Mouse (Mus musculus): ENCODE measurements around the gene Gm49510. TPM values are rescaled to one million over a fixed set of nuclear protein-coding genes. Genes with fewer than 3 reads are reported as not detected.
A peak's percentile ranks its signal among the peaks of the same experiment; 100 is the strongest.

The Gm49510 gene
- polyA plus RNA-seq, 1 experiment from 2014 or later = 0.10 TPM

GRCm38 (mm10) chr15:78859311-78859710 lies 40.2 kb upstream of the Gm49510 start:
- no peak overlapping the region for H3K4me2 ChIP-seq (replicated peaks; ENCODE audit: low read depth, low read length)
- no peak for TF ChIP-seq EP300 (IDR thresholded peaks at IDR 0.05)
- peak; percentile 14; the same call in 1 of the 2 replicates for TF ChIP-seq CTCF (IDR thresholded peaks at IDR 0.05)
- H3K4me3 ChIP-seq (ENCODE audit: low read depth, low read length) = no peak overlapping the region
- H3K27ac ChIP-seq (ENCODE audit: low read length) = no peak overlapping the region
- ATAC-seq = no peak
- 61% methylated on average over 4 of the region's 4 CpGs for WGBS
- no peak overlapping the region for H3K9ac ChIP-seq (replicated peaks; ENCODE audit: low read depth)
- no peaks in the 10 kb centered on the region for H3K27me3 ChIP-seq (replicated peaks; ENCODE audit: insufficient read depth, low read length)
- no peaks in the 10 kb centered on the region for H3K36me3 ChIP-seq (ENCODE audit: insufficient read depth, low read length)
- no peaks in the 10 kb centered on the region for H3K9me3 ChIP-seq (ENCODE audit: low read length)
- H3K4me1 ChIP-seq (ENCODE audit: insufficient read depth, low read depth, low read length) = no peaks in the 10 kb centered on the region
- no peak for DNase-seq (ENCODE audit: low spot score)

DNA sequence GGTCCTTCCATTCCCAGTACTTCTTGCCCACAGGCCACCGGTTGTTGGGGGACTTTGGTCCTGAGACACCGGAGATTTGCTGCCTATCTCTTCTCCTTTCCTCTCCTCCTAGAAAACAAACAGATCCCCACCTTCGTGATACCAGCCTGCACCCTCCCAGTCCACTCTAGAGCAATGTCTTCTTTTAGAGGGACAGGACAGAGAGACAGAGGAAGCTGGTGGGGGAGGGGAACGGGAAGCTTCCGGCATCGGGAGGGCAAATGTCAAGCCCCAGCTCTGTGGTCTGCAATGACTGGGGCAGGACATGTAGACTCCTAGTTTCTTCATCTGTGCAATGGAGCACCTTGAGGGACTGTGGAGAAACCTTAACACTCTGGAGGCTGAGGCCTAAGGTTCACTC lies 39.8 kb upstream of the Gm49510 start:
- Histone ChIP-seq H3K9me3 (ENCODE audit: low read length) (no peaks in the 10 kb centered on the region), H3K9ac (replicated peaks; ENCODE audit: low read depth) (no peak overlapping the region), H3K27me3 (replicated peaks; ENCODE audit: insufficient read depth, low read length) (no peaks in the 10 kb centered on the region), H3K27ac (ENCODE audit: low read length) (no peak overlapping the region), H3K4me3 (ENCODE audit: low read depth, low read length) (no peak overlapping the region), H3K36me3 (ENCODE audit: insufficient read depth, low read length) (no peaks in the 10 kb centered on the region), H3K4me1 (ENCODE audit: insufficient read depth, low read depth, low read length) (no peaks in the 10 kb centered on the region), H3K4me2 (replicated peaks; ENCODE audit: low read depth, low read length) (no peak overlapping the region)
- no peak for DNase-seq (ENCODE audit: low spot score)
- WGBS = 47% methylated on average over 6 of the region's 6 CpGs
- peak; percentile 39; the same call in 1 of the 2 replicates for ATAC-seq
- TF ChIP-seq CTCF (IDR thresholded peaks at IDR 0.05) = no peak
- no peak for TF ChIP-seq EP300 (IDR thresholded peaks at IDR 0.05)

DNA sequence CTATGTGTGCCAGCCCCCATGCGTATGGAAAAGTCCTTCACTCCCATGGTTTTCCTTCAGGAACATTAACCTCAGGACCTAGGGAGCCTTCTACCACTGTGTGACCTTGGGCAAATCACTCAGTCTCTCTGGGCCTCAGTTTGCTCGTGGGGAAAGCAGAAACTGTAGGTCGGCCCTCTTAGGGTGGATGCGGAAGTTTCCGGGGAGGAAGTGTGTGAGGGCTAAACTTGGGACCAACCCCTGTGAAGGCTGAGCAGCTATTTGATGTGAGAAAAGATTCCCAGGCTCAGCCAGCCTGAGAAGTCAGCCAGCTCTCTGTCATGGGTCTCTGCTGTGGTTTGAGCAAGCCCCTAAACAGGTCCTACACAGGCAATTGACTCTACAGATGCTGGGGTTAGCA lies 37.2 kb upstream of the Gm49510 start:
- Histone ChIP-seq H3K9me3 (ENCODE audit: low read length) (no peaks in the 10 kb centered on the region), H3K27ac (ENCODE audit: low read length) (no peak overlapping the region), H3K27me3 (replicated peaks; ENCODE audit: insufficient read depth, low read length) (no peaks in the 10 kb centered on the region), H3K4me3 (ENCODE audit: low read depth, low read length) (no peak overlapping the region), H3K9ac (replicated peaks; ENCODE audit: low read depth) (no peak overlapping the region), H3K36me3 (ENCODE audit: insufficient read depth, low read length) (no peaks in the 10 kb centered on the region), H3K4me2 (replicated peaks; ENCODE audit: low read depth, low read length) (no peak overlapping the region), H3K4me1 (ENCODE audit: insufficient read depth, low read depth, low read length) (no peaks in the 10 kb centered on the region)
- DNase-seq (ENCODE audit: low spot score) (no peak), ATAC-seq (no peak)
- no peak for TF ChIP-seq EP300 (IDR thresholded peaks at IDR 0.05)
- TF ChIP-seq CTCF (IDR thresholded peaks at IDR 0.05) = no peak
- WGBS = 85% methylated on average over 5 of the region's 5 CpGs

DNA sequence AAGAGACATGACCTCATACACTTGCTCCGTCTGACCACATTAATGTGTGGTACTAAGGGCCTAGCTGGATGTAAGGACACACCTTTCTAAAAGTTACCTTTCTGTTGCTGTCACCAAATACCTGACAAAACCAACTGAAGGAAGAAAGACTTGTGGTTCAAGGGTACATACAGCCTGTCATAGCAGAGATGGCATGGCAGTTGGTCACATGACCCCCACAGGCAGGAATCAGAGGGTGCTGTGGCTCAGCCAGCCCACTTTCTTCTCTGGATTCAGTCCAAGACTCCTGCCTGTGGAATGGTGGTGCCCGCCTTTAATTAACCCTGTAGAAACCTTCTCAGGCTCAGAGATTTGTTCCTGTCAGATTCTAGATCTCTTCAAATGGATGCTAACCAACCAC lies 36.3 kb upstream of the Gm49510 start:
- no peaks in the 10 kb centered on the region for H3K27me3 ChIP-seq (replicated peaks; ENCODE audit: insufficient read depth, low read length)
- WGBS = 49% methylated on average over 2 of the region's 2 CpGs
- no peak for DNase-seq (ENCODE audit: low spot score)
- no peak overlapping the region for H3K9ac ChIP-seq (replicated peaks; ENCODE audit: low read depth)
- peak; percentile 18; the same call in 1 of the 2 replicates for ATAC-seq
- no peak overlapping the region for H3K27ac ChIP-seq (ENCODE audit: low read length)
- H3K36me3 ChIP-seq (ENCODE audit: insufficient read depth, low read length) = no peaks in the 10 kb centered on the region
- no peaks in the 10 kb centered on the region for H3K9me3 ChIP-seq (ENCODE audit: low read length)
- TF ChIP-seq EP300 (IDR thresholded peaks at IDR 0.05) (no peak), CTCF (IDR thresholded peaks at IDR 0.05) (no peak)
- H3K4me1 ChIP-seq (ENCODE audit: insufficient read depth, low read depth, low read length) = peaks cover 7% of the 10 kb centered on the region; the same call in 1 of the 2 replicates
- H3K4me3 ChIP-seq (ENCODE audit: low read depth, low read length) = no peak overlapping the region
- H3K4me2 ChIP-seq (replicated peaks; ENCODE audit: low read depth, low read length) = no peak overlapping the region

GRCm38 (mm10) chr15:78863852-78864253 lies 35.6 kb upstream of the Gm49510 start:
- DNase-seq (ENCODE audit: low spot score) (peak; percentile 52), ATAC-seq (no peak)
- 45% methylated on average over 13 of the region's 13 CpGs for WGBS

DNA sequence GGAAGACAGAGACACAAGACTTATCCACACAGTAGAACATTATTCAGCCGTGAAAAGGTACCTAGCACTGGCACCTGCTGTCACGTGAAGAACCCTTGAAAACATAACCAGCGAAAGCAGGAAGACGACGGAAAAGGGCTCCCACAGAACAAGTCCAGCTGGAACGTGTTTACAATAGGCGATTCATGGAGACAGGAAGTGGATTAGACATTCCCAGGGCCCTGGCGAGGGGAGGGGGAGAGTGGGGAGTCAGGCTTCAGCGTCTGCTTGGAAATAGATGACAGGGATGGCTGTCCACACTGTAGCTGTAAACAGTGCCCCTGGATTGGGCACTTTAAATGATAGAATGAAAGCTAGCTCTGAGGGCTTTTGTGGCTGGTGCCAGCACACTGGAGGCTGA lies 31.1 kb upstream of the Gm49510 start:
- DNase-seq (ENCODE audit: low spot score) = peak; percentile 94
- H3K27ac ChIP-seq (ENCODE audit: low read length) = peak overlapping the region; percentile 92
- TF ChIP-seq EP300 (IDR thresholded peaks at IDR 0.05) (peak; percentile 90), CTCF (IDR thresholded peaks at IDR 0.05) (0 out of 2 replicates have a peak, but pooled peaks have one; percentile 2)
- H3K36me3 ChIP-seq (ENCODE audit: insufficient read depth, low read length) = no peaks in the 10 kb centered on the region
- 0 out of 2 replicates have a peak overlapping the region, but pooled peaks have one; percentile 6 for H3K4me2 ChIP-seq (replicated peaks; ENCODE audit: low read depth, low read length)
- H3K4me3 ChIP-seq (ENCODE audit: low read depth, low read length) = no peak overlapping the region
- peaks cover 20% of the 10 kb centered on the region; the same call in 1 of the 2 replicates for H3K4me1 ChIP-seq (ENCODE audit: insufficient read depth, low read depth, low read length)
- WGBS = 5% methylated on average over 9 of the region's 9 CpGs
- no peak overlapping the region for H3K9ac ChIP-seq (replicated peaks; ENCODE audit: low read depth)
- H3K9me3 ChIP-seq (ENCODE audit: low read length) = no peaks in the 10 kb centered on the region
- H3K27me3 ChIP-seq (replicated peaks; ENCODE audit: insufficient read depth, low read length) = no peaks in the 10 kb centered on the region
- ATAC-seq = peak; percentile 88

More at GRCm38 (mm10) chr15:78863852-78864253, 35.6 kb upstream of the Gm49510 start:
- H3K4me3 ChIP-seq (ENCODE audit: low read depth, low read length) = no peak overlapping the region
- H3K9me3 ChIP-seq (ENCODE audit: low read length) = no peaks in the 10 kb centered on the region
- TF ChIP-seq EP300 (IDR thresholded peaks at IDR 0.05) (no peak), CTCF (IDR thresholded peaks at IDR 0.05) (no peak)
- H3K27ac ChIP-seq (ENCODE audit: low read length) = 0 out of 2 replicates have a peak overlapping the region, but pooled peaks have one; percentile 20
- peaks cover 14% of the 10 kb centered on the region; the same call in 1 of the 2 replicates for H3K4me1 ChIP-seq (ENCODE audit: insufficient read depth, low read depth, low read length)
- no peak overlapping the region for H3K4me2 ChIP-seq (replicated peaks; ENCODE audit: low read depth, low read length)
- no peaks in the 10 kb centered on the region for H3K36me3 ChIP-seq (ENCODE audit: insufficient read depth, low read length)
- no peaks in the 10 kb centered on the region for H3K27me3 ChIP-seq (replicated peaks; ENCODE audit: insufficient read depth, low read length)
- no peak overlapping the region for H3K9ac ChIP-seq (replicated peaks; ENCODE audit: low read depth)
